Mouse (Mus musculus): ENCODE measurements around the gene Prdm1.

GRCm38 (mm10) chr10:44447406-44448139 is 80.7 kb downstream of the Prdm1 start:
- no peak for TF ChIP-seq CTCF (IDR thresholded peaks at IDR 0.05)
- TF ChIP-seq EP300 (IDR thresholded peaks at IDR 0.05; ENCODE audit: insufficient read depth, low read depth, low read length), result no peak
- TF ChIP-seq POLR2A (IDR thresholded peaks at IDR 0.05; ENCODE audit: insufficient read depth, low read depth, low read length), result no peak
